ENCODE assay signal across 8 mouse cellular contexts in the genomic region with DNA sequence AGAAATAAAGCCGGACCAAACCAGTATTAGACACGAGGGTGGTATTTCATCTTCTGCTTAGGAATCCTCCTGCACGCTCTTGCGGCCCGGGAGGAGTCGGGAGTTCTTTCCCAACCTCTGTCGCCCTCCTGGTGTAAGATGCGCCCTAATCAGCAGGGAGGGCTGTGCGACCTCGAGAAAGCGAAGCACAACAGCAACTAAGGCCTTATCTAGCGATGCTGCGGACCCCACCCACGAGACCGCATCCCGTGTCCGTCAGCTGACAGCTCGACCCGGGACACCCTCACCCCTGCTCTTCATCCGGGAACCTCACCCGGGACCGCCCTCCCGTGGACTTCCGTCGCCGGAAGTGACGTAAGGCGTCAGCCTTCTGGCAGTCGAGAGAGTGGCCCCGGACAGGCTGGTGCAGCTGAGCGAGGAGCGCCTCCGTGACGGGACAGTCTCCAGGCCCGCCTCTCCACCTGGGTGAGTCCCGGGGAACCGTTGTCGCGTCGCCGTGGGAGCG. TPM values are rescaled to one million over a fixed set of nuclear protein-coding genes. Genes with fewer than 3 reads are reported as not detected.
DNase-seq lines count a peak whose midpoint lies in the region; ATAC-seq and TF ChIP-seq lines count a peak whose summit lies in the region.

A gene (plus strand): TSS at position 349 of the 505 bp plus-strand sequence.

- peak; percentile 95 for DNase-seq in MEL-GATA-1-ER (ENCODE audit: extremely low read depth, low read depth)
- peak; percentile 97 for DNase-seq in cerebellum, adult 8-10 months
- DNase-seq in hindbrain, embryonic 10.5 days (ENCODE audit: low spot score) = peak; percentile 97
- DNase-seq in layer of hippocampus, adult 9-11 months = peak; percentile 98
- peak; percentile 98 for DNase-seq in lung, postnatal 0 days (ENCODE audit: low spot score)
- peak; percentile 96 for DNase-seq in ovary, postnatal 14 days (ENCODE audit: low spot score)
- DNase-seq in thymus, postnatal 14 days = peak; percentile 97

- ATAC-seq in frontal cortex, adult (ENCODE audit: low TSS enrichment) = peak; percentile 97
- peak; percentile 98 for ATAC-seq in lung, postnatal 0 days

- peak within 1 kb of the TSS; percentile 100 for H3K4me3 ChIP-seq in hindbrain, embryonic 10.5 days
- H3K4me3 ChIP-seq in lung, postnatal 0 days (ENCODE audit: low read depth, low read length) = peak within 1 kb of the TSS; percentile 95

- H3K27me3 ChIP-seq in hindbrain, embryonic 10.5 days (ENCODE audit: insufficient read depth, poor library complexity, severe bottlenecking) = no peaks in the 10 kb centered on the region
- no peaks in the 10 kb centered on the region for H3K27me3 ChIP-seq in lung, postnatal 0 days (replicated peaks; ENCODE audit: insufficient read depth, low read length)

- no peak for TF ChIP-seq EP300 in lung, postnatal 0 days (IDR thresholded peaks at IDR 0.05)

- no peaks in the 10 kb centered on the region for H3K9me3 ChIP-seq in hindbrain, embryonic 10.5 days
- H3K9me3 ChIP-seq in lung, postnatal 0 days (ENCODE audit: low read length) = no peaks in the 10 kb centered on the region

- peak within 1 kb of the TSS; percentile 98 for H3K9ac ChIP-seq in lung, postnatal 0 days (replicated peaks; ENCODE audit: low read depth)

- under 1% methylated on average over 42 of the region's 42 CpGs for WGBS in hindbrain, embryonic 10.5 days
- WGBS in lung, postnatal 0 days = under 1% methylated on average over 38 of the region's 42 CpGs

- H3K27ac ChIP-seq in hindbrain, embryonic 10.5 days = peak within 1 kb of the TSS; percentile 93
- H3K27ac ChIP-seq in lung, postnatal 0 days (ENCODE audit: low read length) = peak within 1 kb of the TSS; percentile 98

- H3K36me3 ChIP-seq in hindbrain, embryonic 10.5 days = peaks cover 32% of the 10 kb centered on the region
- H3K36me3 ChIP-seq in lung, postnatal 0 days (ENCODE audit: insufficient read depth, low read length) = peaks cover 10% of the 10 kb centered on the region; the same call in 1 of the 2 replicates

- TF ChIP-seq CTCF in lung, postnatal 0 days (IDR thresholded peaks at IDR 0.05) = 0 out of 2 replicates have a peak, but pooled peaks have one; percentile 1

- peaks cover 23% of the 10 kb centered on the region for H3K4me1 ChIP-seq in hindbrain, embryonic 10.5 days (replicated peaks)
- no peaks in the 10 kb centered on the region for H3K4me1 ChIP-seq in lung, postnatal 0 days (ENCODE audit: insufficient read depth, low read depth, low read length)

- peak within 1 kb of the TSS; percentile 69 for H3K4me2 ChIP-seq in lung, postnatal 0 days (replicated peaks; ENCODE audit: low read depth, low read length)

RNA-seq across cellular contexts. Expression of the gene that starts here (rescaled TPM):
- polyA plus RNA-seq in hindbrain, embryonic 10.5 days (2016; fragmentation: Nextera tagmentation; extraction: Ambion mirVana) = 32.0 and 32.7 TPM in 2 replicates
- polyA plus RNA-seq in lung, postnatal 0 days (2015; fragmentation: Nextera tagmentation; extraction: Ambion mirVana) = 27.6 and 32.1 TPM in 2 replicates

Comparison
In these comparisons a context has a peak if more than half of its experiments do, and no peak if none do; other contexts are left out.
1. Peak in every context shown above with its lines: DNase-seq, ATAC-seq, H3K4me3 ChIP-seq and H3K27ac ChIP-seq.